Mouse (Mus musculus) lung, postnatal 25 days (tissue): ENCODE measurements around the gene Htr1b.

Source experiments
- DNase-seq: peaks from one replicate; pipeline ENCODE4 v3.0.0; 2022; ENCODE audit warnings: low spot score

The Htr1b gene

DNA sequence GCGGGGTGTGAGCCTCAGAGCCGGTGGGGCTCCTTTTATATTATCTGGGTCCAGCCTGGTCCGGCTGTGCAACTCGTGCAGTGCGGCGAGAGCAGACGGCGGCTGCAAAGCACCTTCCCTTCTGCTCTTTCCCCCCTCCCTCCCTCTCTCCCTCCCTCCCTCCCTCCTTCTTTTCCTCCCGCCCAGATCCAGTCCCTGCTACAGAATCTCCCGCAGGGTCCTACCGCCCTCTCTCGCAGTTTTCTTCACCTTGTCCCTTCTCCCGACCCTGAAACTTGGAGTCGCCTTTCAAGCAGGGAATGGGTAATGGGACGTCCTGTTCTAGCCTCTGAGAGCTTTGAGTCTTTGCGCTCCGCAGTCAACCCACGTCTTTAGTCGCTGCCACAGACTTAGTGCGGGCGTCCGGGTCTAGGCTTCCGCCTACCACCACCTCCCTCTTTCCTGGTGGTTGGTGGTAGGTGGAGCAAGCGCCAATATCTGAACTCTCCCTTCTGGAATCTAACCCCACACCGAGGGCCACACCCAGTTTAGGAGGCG, at the start of gene Htr1b:
Gene Htr1b (minus strand): TSS at position 392 of the 537 bp plus-strand sequence.
- DNase-seq, result no peak

GRCm38 (mm10) chr9:81676716-81677115, 43.1 kb upstream of the Htr1b start:
- DNase-seq, result no peak

DNA sequence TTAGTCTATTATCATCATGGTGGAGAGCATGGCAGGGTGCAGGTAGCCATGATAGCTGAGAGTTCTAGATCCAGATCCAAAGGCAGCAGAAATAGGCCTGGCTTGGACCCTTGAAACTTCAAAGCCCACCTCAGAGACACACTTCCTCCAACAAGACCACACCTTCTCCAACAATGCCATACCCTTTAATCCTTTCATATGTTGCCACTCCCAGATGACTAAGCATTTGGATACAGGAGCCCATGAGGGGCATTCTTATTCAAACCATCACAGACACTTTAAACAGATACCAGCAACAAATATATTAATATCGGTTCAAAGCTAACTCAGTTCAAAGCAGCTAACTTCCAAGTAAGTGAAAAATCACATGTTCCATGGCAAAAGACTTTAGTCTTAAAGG, 3.9 kb upstream of the Htr1b start:
- DNase-seq, result no peak

DNA sequence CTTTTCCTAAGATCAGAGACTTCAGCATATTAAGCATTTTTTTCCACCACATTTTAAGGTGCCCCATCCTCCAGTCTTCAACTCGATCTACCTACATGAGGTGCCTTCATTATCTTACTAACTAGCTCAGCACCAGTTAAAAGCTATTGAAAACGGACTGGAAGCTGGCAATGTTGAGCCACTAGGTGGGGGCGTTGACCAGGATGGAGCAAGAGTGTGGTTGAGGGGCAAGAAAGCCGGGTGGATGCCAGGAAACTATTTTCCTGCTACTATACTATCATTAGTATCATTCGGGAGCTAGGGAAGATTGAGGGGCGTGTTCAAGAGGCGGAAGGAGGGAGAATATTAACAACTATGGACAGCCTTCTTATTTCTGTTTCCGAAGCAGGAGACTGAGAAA, 1.5 kb upstream of the Htr1b start:
- no peak for DNase-seq

DNA sequence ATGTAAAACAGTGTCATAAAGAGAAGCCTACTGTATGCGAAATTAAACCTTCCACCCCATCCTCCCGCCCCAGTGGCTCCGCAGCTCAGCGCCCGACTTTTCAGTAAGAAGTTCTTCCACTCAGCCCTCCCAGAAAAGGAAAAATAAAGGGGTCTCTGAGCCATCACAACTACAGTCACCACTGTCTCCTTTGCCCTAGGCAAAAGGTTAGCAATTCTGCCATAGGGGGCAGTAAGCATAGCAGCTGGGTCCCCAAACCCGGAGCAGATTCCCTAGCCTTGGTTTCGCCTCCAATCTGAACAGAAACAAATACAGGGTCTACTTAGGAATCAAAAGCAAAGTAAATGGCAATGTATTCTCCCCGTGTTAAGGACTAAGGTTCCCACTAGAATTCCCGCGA, 535 bp upstream of the Htr1b start:
- DNase-seq, result no peak

GRCm38 (mm10) chr9:81632736-81633436, 742 bp downstream of the Htr1b start:
- DNase-seq, result no peak

DNA sequence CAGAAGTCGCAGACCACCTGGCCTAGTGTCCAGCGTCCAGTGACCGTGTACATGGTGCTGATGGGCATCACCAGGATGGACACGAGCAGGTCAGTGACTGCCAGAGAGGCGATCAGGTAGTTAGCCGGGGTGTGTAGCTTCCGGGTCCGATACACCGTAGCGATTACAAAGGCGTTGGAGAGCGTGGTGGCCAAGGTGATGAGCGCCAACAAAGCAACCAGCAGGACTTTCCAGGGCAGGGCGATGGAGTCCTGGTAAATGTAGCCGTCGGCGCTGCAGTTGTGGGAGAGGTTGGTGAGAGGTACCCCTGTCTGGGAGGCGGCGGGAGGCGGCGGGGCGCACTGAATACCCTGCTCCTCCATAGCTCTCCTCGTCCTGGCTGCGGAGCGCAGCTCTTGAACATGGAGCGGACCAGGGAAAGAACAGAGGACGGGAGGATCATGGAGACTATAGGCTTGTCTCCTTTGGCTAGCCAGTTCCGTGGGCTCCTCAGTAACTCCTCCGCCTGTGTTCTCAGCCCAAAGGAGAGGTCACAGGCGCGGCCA, 1.4 kb downstream of the Htr1b start:
- no peak for DNase-seq

GRCm38 (mm10) chr9:81631581-81632091, 2.0 kb downstream of the Htr1b start:
- no peak for DNase-seq

DNA sequence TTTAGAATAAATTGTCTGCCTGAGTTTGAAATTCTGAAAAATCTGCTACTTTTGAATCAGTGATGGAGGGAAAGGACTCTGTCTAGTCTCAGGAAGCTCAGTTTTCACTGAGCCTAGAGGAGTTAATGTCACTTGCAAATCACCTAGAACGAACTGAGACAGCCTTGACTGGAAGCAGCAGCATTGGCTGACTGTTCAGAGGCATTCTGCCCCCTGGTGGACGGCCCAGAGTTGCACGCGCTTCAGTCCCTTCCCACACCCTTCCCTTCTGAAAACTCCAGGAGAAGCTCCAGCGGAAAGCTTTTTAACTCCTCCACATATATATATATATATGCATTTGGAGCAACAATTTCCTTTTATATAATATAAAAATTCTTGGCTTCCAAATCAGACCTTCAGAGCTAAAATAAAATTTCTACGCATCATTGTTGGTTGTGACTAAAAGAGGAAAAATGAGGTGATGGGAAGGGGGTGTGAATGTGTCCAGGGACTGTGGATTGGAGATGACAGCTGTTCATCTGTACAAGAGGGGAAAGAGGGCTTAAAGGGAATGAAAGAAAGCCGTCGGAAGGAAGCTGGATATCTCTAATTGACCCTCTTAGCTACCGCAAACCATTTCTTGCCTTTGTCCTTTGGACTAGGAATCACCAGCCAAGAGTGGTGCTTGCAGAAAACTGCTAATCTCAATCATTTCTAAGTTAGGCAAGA, 6.6 kb downstream of the Htr1b start:
- peak; percentile 38 for DNase-seq

GRCm38 (mm10) chr9:81625898-81626297, 7.7 kb downstream of the Htr1b start:
- DNase-seq, result no peak

DNA sequence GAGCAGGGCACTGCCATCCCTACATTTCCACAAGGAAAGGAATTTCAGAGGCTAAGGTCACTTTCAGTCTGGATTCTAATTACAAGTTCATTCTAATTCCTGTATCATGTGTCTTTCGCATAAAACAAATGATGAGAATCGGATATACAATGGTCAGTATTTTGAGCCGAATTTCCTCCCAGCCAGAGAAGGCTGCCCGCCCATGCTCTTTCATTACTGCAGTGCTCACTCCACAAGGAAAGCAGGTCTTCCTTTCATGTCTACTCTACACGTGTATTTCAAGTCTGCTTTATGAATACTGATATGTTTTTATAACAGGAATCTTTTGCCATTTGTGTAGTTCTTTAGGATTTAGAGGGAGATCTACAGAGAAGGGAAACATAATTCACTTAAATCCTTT, 10.8 kb downstream of the Htr1b start:
- DNase-seq, result no peak

DNA sequence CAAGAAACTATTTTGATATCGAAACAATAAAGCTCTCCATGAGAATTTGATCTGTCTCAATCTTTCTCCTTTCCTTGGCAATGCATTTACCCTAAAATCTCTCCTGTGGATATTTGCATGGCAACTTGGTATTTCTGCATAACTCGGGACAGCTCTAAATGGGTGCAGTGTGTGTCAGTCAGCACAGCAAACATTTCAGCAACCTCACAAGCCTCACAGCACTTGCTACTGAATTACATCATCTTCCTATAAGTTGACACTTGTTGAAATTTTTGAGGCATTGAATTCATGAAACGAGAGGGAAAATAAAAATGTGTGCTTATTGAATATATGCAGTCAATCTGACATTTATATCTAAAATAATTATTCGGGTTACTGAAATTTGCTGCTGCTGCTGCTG, 22.6 kb downstream of the Htr1b start:
- DNase-seq, result no peak
